Mouse (Mus musculus): ENCODE measurements around the gene Ttc30a1. TPM values are rescaled to one million over a fixed set of nuclear protein-coding genes. Genes with fewer than 3 reads are reported as not detected.

Ttc30a1 gene
- polyA plus RNA-seq, 1 experiment from 2014 or later = 6.6 TPM

GRCm38 (mm10) chr2:75930941-75931340 lies 50.8 kb downstream of the Ttc30a1 start:
- ATAC-seq (replicated peaks; ENCODE audit: insufficient number of reproducible peaks, low FRiP score, low TSS enrichment) = no peak
- Histone ChIP-seq H3K27ac (ENCODE audit: low read depth, low read length) (no peak overlapping the region), H3K36me3 (ENCODE audit: control insufficient read depth, insufficient read depth, low read length) (no peaks in the 10 kb centered on the region), H3K9ac (ENCODE audit: low read depth, low read length) (no peak overlapping the region), H3K4me2 (no peak overlapping the region), H3K9me3 (replicated peaks; ENCODE audit: control insufficient read depth, low read length) (no peaks in the 10 kb centered on the region), H3K4me1 (ENCODE audit: control insufficient read depth, insufficient read depth, low read length) (0 out of 2 replicates have a peak, but pooled peaks cover 6% of the 10 kb centered on the region), H3K4me3 (ENCODE audit: low read depth, low read length) (no peak overlapping the region), H3K27me3 (ENCODE audit: control insufficient read depth, insufficient read depth, low read length) (no peaks in the 10 kb centered on the region)
- WGBS (ENCODE audit: insufficient replicate concordance) = 87% methylated on average over 2 of the region's 2 CpGs

GRCm38 (mm10) chr2:75929786-75930444 lies 51.9 kb downstream of the Ttc30a1 start:
- ATAC-seq (replicated peaks; ENCODE audit: insufficient number of reproducible peaks, low FRiP score, low TSS enrichment) = no peak
- no peak overlapping the region for H3K9ac ChIP-seq (ENCODE audit: low read depth, low read length)
- no peaks in the 10 kb centered on the region for H3K27me3 ChIP-seq (ENCODE audit: control insufficient read depth, insufficient read depth, low read length)
- 0 out of 2 replicates have a peak, but pooled peaks cover 6% of the 10 kb centered on the region for H3K4me1 ChIP-seq (ENCODE audit: control insufficient read depth, insufficient read depth, low read length)
- 89% methylated on average over 6 of the region's 6 CpGs for WGBS (ENCODE audit: insufficient replicate concordance)
- no peak overlapping the region for H3K27ac ChIP-seq (ENCODE audit: low read depth, low read length)
- no peaks in the 10 kb centered on the region for H3K36me3 ChIP-seq (ENCODE audit: control insufficient read depth, insufficient read depth, low read length)
- H3K4me3 ChIP-seq (ENCODE audit: low read depth, low read length) = no peak overlapping the region
- no peak overlapping the region for H3K4me2 ChIP-seq
- H3K9me3 ChIP-seq (replicated peaks; ENCODE audit: control insufficient read depth, low read length) = no peaks in the 10 kb centered on the region

GRCm38 (mm10) chr2:75929141-75929540 lies 52.6 kb downstream of the Ttc30a1 start:
- Histone ChIP-seq H3K4me1 (ENCODE audit: control insufficient read depth, insufficient read depth, low read length) (0 out of 2 replicates have a peak, but pooled peaks cover 6% of the 10 kb centered on the region), H3K4me3 (ENCODE audit: low read depth, low read length) (no peak overlapping the region), H3K36me3 (ENCODE audit: control insufficient read depth, insufficient read depth, low read length) (no peaks in the 10 kb centered on the region), H3K9me3 (replicated peaks; ENCODE audit: control insufficient read depth, low read length) (no peaks in the 10 kb centered on the region), H3K27ac (ENCODE audit: low read depth, low read length) (no peak overlapping the region), H3K9ac (ENCODE audit: low read depth, low read length) (no peak overlapping the region), H3K4me2 (no peak overlapping the region), H3K27me3 (ENCODE audit: control insufficient read depth, insufficient read depth, low read length) (no peaks in the 10 kb centered on the region)
- no peak for ATAC-seq (replicated peaks; ENCODE audit: insufficient number of reproducible peaks, low FRiP score, low TSS enrichment)
- 95% methylated on average over 2 of the region's 2 CpGs for WGBS (ENCODE audit: insufficient replicate concordance)

Other genes starting within 250 kb of the Ttc30a1 start
- gene Agps, start 149.8 kb downstream of the Ttc30a1 start, polyA plus RNA-seq (2014; fragmentation: Nextera tagmentation; extraction: Ambion mirVana) = 29.2 and 41.2 TPM in 2 replicates
- 9.3 TPM in 2 replicates for gene Ttc30b, start 43.4 kb downstream of the Ttc30a1 start, polyA plus RNA-seq (2014; fragmentation: Nextera tagmentation; extraction: Ambion mirVana)
- 0.75 and 1.1 TPM in 2 replicates for gene Ttc30a2, start 3.8 kb downstream of the Ttc30a1 start, polyA plus RNA-seq (2014; fragmentation: Nextera tagmentation; extraction: Ambion mirVana)

All from heart, embryonic 11.5 days (tissue).